Mouse (Mus musculus) left cerebral cortex, adult 9 months (tissue): ENCODE measurements around the gene Snapc4.
A peak's percentile ranks its signal among the peaks of the same experiment; 100 is the strongest.

Experiments used
- DNase-seq, 2 experiments: peaks; one replicate each; pipeline ENCODE4 v3.0.0; 2022; ENCODE audit warnings: low spot score in 2 of 2

The Snapc4 gene

DNA sequence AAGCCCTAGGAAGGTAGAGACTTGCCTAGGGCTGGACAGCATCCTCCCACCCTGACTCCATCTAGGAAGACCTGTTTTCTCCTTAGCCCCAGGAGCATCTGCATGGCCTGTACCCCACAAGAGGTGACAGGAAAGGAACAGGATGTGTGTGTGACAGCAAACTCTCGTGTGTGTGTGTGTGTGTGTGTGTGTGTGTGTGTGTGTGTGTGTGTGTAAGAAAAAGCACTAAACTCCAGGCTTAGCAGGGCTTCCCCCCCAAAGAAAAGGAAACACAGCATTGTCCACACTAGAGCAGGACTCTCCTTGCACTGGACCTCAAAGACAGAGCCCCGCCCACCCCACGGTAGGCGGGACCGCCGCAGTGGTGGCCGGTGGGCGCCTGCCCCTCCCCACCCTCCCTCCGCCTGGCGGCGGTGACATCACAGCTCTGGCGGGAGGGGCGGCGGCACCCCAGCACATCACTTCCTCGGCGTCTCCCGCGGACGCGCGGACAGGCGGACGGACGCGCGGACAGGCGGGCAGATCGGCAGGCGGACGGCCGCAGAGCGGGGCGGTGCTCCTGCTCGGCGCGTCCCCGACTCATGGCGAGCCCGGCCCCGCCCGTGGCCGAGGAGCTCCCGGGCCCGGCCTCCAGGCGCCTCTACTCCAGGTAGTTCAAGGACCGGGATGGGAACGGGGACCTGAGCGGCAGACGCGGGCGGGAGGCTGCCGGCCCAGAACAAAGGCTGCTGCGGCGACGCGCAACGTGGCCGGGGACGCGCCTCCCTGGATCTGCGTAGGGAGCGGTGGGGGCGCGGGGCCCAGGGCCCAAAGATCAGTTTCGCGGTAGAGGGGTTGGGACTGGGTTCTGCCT, 65.2 kb downstream of the Snapc4 start, which contains the start of gene Gpsm1:
Gpsm1 (plus strand) TSS at position 444 of the 853 bp plus-strand sequence.
- peak in 1 of 2 experiments; percentile 73 for DNase-seq

DNA sequence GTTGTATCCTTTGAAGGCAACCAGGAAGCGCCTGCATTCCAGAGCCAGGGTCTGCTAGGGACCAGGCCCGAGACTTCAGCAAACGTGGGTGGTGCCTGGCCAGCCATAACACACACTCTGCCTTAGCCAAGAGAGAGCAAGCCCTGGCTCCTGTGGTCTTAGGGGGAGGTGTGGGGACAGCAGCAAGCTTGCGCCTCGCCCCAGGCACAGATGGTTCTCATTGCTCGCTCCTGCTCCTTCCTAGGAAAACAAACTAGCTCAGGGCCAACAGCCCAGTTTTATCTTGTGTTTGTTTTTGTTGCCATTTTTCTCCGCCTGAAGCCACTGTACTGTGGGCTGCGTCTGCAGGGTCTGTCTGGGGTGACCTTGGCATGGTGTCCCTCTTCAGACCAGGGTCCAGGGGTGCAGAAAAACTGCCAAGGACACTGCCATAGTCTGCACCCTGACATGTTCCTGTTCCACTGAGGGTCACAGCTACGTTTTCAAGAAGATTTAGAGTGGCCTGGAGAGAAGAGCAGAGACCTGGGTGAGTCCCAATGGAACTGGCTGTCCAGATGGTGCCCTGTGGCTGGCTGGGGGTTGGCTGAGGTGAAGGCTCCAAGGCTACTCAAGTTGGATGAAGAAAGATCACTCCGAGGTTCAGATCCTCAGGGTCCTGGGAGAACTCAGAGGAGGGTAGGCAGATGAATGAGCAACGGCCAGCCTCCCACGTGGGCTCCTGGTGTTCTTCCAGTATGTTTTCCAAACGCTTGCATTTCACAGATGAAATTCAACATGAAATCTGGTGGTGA, 66.0 kb downstream of the Snapc4 start:
- DNase-seq, result no peak

DNA sequence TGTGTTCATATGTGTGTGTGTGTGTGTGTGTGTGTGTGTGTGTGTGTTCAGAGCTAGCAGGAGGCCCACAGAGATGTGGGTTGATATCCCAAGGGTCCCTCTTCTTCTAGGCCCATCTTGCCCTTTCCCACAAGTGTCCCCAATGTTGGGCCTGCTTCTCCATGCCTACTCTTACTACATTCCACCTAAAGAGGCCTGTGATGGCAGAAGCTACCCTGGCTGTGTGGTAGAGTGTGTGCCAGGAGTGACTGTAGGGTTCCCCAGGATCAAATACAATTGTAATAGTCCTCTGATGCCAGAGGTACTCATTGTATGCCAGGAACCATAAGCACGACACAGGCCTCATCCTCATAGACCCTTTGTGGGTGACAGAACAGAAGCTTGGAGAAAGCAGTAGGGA, 67.1 kb downstream of the Snapc4 start:
- no peak for DNase-seq

DNA sequence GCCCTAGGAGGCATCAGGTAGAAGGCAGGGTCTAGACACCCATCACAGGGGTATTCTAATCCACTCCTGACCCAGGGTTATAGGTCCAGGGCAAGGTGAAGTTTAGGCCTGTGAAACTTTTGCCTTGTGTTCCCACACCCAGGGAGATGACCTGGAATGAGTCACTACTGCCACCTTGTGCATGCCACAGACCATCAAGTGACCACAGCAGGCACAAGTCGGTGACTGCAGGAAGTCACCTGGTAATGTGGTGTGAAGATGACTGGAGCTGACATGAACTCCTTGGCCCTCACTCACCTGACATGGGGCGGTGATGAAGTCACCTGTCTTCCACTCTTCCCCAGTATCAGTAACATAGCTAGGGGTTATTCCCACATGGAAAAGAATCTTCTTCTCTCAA, 67.6 kb downstream of the Snapc4 start:
- no peak for DNase-seq
